Mouse (Mus musculus): ENCODE results near the gene Golt1a.

Golt1a gene

GRCm38 (mm10) chr1:133351762-133352161, 42.2 kb downstream of the Golt1a start:
- DNase-seq, result no peak

- DNase-seq, result peak; percentile 45 to 53
These were observed 43.8 kb downstream of the Golt1a start for GRCm38 (mm10) chr1:133353371-133353809.

- no peak for DNase-seq
These were observed 45.9 kb downstream of the Golt1a start for GRCm38 (mm10) chr1:133355469-133355868.

GRCm38 (mm10) chr1:133355912-133356311, 46.3 kb downstream of the Golt1a start:
- DNase-seq, result no peak

- DNase-seq, result no peak
These were observed 46.7 kb downstream of the Golt1a start for GRCm38 (mm10) chr1:133356330-133356729.

- no peak for DNase-seq
These were observed 51.4 kb downstream of the Golt1a start for GRCm38 (mm10) chr1:133361006-133361405.

GRCm38 (mm10) chr1:133362103-133362502, 52.5 kb downstream of the Golt1a start:
- DNase-seq, result no peak

GRCm38 (mm10) chr1:133363276-133364021, 53.8 kb downstream of the Golt1a start, which contains the start of gene Etnk2:
Gene Etnk2 (plus strand): TSS chr1:133363572.
- peak; percentile 32 to 42 for DNase-seq

GRCm38 (mm10) chr1:133364022-133364630, 54.5 kb downstream of the Golt1a start:
- no peak for DNase-seq

- no peak for DNase-seq
These were observed 55.3 kb downstream of the Golt1a start for GRCm38 (mm10) chr1:133364890-133365289.

- DNase-seq, result no peak
These were observed 57.5 kb downstream of the Golt1a start for GRCm38 (mm10) chr1:133366951-133367605.

GRCm38 (mm10) chr1:133367606-133368488, 58.2 kb downstream of the Golt1a start:
- no peak for DNase-seq

GRCm38 (mm10) chr1:133368644-133369043, 59.0 kb downstream of the Golt1a start:
- no peak for DNase-seq

GRCm38 (mm10) chr1:133370352-133370751, 60.8 kb downstream of the Golt1a start:
- no peak for DNase-seq

GRCm38 (mm10) chr1:133371431-133371830, 61.8 kb downstream of the Golt1a start:
- no peak for DNase-seq

- DNase-seq, result no peak
These were observed 62.5 kb downstream of the Golt1a start for GRCm38 (mm10) chr1:133372113-133372512.
